Mouse (Mus musculus) limb, embryonic 14.5 days (tissue): ENCODE results near the gene Pus3. TPM values are rescaled to one million over a fixed set of nuclear protein-coding genes. Genes with fewer than 3 reads are reported as not detected.
A peak's percentile ranks its signal among the peaks of the same experiment; 100 is the strongest.

Experiments used
- ATAC-seq: fragments of 200-750 bp; cut with Nextera tagmentation; 2 replicates; pipeline ENCODE4 v1.8.0; 2017; ENCODE audit warnings: low read depth, moderate number of reproducible peaks, moderate TSS enrichment; ENCODE audit not compliant: low FRiP score
- DNase-seq: peaks from one replicate; pipeline ENCODE4 v3.0.0-alpha.2; 2015; ENCODE audit warnings: low spot score
- H3K27ac ChIP-seq: fragments of 300-500 bp; sonication (generic); replicated peaks from 2 replicates; pipeline ENCODE4 v1.5.1; 2014; ENCODE audit warnings: low read depth, mild to moderate bottlenecking, low read length, moderate library complexity, mixed read lengths
- H3K27me3 ChIP-seq: fragments of 300-500 bp; sonication (generic); 2 replicates; pipeline ENCODE4 v1.6.1; 2014; ENCODE audit warnings: low read length, mixed read lengths; ENCODE audit not compliant: control insufficient read depth, insufficient read depth
- H3K36me3 ChIP-seq: fragments of 300-500 bp; sonication (generic); 2 replicates; pipeline ENCODE4 v1.6.1; 2014; ENCODE audit warnings: mild to moderate bottlenecking, low read length, moderate library complexity, mixed read lengths; ENCODE audit not compliant: control insufficient read depth, insufficient read depth
- H3K4me1 ChIP-seq: fragments of 300-500 bp; sonication (generic); 2 replicates; pipeline ENCODE4 v1.6.1; 2014; ENCODE audit warnings: antibody characterized with exemption, low read length, mixed read lengths; ENCODE audit not compliant: control insufficient read depth, insufficient read depth
- H3K4me2 ChIP-seq: fragments of 300-500 bp; sonication (generic); replicated peaks from 2 replicates; pipeline ENCODE4 v1.6.1; 2014; ENCODE audit warnings: low read depth, mild to moderate bottlenecking, low read length, moderate library complexity; ENCODE audit not compliant: severe bottlenecking
- H3K4me3 ChIP-seq: fragments of 300-500 bp; sonication (generic); replicated peaks from 2 replicates; pipeline ENCODE4 v1.5.1; 2014; ENCODE audit warnings: low read length
- H3K9ac ChIP-seq: fragments of 300-500 bp; sonication (generic); 2 replicates; pipeline ENCODE4 v1.6.1; 2014; ENCODE audit warnings: mild to moderate bottlenecking, low read depth, low read length, moderate library complexity; ENCODE audit not compliant: severe bottlenecking
- H3K9me3 ChIP-seq: fragments of 300-500 bp; sonication (generic); 2 replicates; pipeline ENCODE4 v1.6.1; 2016; ENCODE audit warnings: low read length; ENCODE audit not compliant: control insufficient read depth
- POLR2A ChIP-seq: fragments of 200-500 bp; IDR thresholded peaks from 2 replicates; pipeline ENCODE4 v1.8.0; 2012; ENCODE audit warnings: inconsistent platforms, mild to moderate bottlenecking, moderate library complexity, borderline replicate concordance; ENCODE audit not compliant: insufficient read depth, insufficient read length; ENCODE audit errors: extremely low read depth
- WGBS: fragments of 180-500 bp; shearing (Covaris S2); extraction: QIAGEN DNeasy Blood & Tissue Kit; methylation state at CpG from one replicate; pipeline ENCODE4 v1.1.7; 2014; 5-methylcytosine and 5-hydroxymethylcytosine counted together
- polyA plus RNA-seq, 2 experiments: library from polyadenylated mRNA; depleted of rRNA in 1 of 2; stranded (reverse) in 1 of 2; unstranded in 1 of 2; fragments of >200 nt; fragmentation: Nextera tagmentation in 1 of 2; extraction: Ambion mirVana in 1 of 2; gene quantifications; 2 replicates each; pipeline versions ENCODE4 v1.2.1 to v1.2.3; 2012 to 2014

Gene Pus3
- polyA plus RNA-seq, 2 experiments, result 18.2 to 20.8 TPM

DNA sequence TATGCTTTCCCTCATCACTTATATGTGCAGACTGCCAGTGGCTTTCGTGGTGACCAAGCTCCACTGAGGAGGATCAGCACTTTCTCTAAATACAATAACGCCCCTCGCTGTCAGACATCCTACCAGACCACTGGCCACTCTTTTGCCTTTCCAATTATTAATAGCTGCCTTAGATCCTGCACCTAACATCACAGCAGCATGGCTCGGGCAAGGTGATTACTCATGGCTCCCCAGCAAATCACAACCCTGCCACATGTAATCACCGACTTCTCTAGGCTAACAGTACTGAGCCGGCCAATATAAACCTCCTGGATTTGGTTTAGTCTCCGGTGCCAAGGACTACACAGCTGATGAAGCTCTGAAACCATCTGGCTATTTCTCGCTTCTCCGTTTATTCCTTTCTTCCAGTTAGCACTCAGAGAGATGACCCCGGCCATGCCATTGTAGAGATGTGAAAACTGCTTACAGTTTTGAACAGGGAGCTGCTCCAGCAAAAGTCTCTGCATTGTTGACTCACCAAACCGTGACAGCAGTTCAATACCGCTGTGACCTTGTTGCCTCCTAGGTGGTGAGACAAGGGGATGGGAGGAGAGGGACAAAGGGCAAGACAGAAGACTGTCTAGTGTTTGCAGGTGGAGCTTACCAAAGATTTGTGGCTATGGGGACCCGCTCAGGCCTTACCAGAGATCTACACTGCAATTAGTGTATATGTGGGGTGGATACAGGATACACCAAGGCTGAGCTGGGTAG is 19.2 kb upstream of the Pus3 start:
- DNase-seq, result no peak

DNA sequence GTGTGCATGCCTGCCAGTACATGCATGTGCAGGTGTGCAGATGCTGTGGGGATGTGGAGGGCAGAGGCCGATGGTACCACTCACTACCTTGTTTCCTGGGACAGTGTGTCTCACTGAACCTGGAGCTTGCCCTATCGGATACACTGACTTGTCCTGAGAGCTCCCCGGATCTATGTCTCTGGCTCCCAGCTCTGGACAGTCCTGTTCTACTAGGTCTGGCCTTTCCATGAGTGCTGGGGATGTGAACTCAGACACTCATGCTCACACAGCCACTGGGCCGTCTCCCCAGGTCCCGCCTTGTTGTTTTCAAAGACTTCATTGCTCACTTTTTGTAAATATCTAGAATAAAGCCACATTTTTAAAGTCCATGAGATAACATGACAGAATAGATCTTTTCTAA is 17.4 kb upstream of the Pus3 start:
- H3K27ac ChIP-seq, result no peak overlapping the region
- H3K4me1 ChIP-seq, result peaks cover 2% of the 10 kb centered on the region; the same call in 1 of the 2 replicates
- no peaks in the 10 kb centered on the region for H3K9me3 ChIP-seq
- H3K4me3 ChIP-seq, result no peak overlapping the region
- WGBS, result 80% methylated on average over 5 of the region's 5 CpGs
- ATAC-seq, result no peak
- no peaks in the 10 kb centered on the region for H3K27me3 ChIP-seq
- H3K4me2 ChIP-seq, result no peak overlapping the region
- no peak for DNase-seq
- TF ChIP-seq POLR2A, result no peak
- no peaks in the 10 kb centered on the region for H3K36me3 ChIP-seq
- no peak overlapping the region for H3K9ac ChIP-seq

More for the DNA sequence above, 19.2 kb upstream of the Pus3 start:
- TF ChIP-seq POLR2A, result no peak
- Histone ChIP-seq H3K4me3 (no peak overlapping the region), H3K27me3 (no peaks in the 10 kb centered on the region), H3K27ac (no peak overlapping the region), H3K36me3 (no peaks in the 10 kb centered on the region), H3K9me3 (no peaks in the 10 kb centered on the region), H3K4me2 (no peak overlapping the region), H3K9ac (no peak overlapping the region), H3K4me1 (peaks cover 6% of the 10 kb centered on the region)
- 77% methylated on average over 13 of the region's 13 CpGs for whole genome bisulfite sequencing
- no peak for ATAC-seq

DNA sequence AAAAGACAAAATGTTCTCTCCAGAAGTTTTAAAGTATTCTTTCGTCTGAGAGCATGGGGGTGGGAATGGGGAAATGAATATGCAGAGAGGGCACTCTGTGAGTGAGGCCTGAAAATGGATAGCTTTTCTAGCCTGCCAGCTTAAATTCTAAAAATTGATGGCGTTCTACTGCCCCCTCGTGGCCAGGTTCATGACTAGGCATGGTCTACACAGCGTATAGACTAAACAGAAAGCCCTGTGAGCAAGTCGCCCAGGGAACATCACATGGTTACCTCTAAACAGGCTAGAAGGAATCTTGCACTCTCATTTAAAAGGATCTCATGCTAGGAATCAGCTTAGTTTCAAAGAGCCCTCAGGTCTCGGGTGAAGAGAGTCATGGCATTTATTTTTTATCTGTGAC is 16.9 kb upstream of the Pus3 start:
- Histone ChIP-seq H3K4me3 (no peak overlapping the region), H3K9ac (no peak overlapping the region), H3K4me1 (peaks cover 2% of the 10 kb centered on the region; the same call in 1 of the 2 replicates), H3K9me3 (no peaks in the 10 kb centered on the region), H3K4me2 (no peak overlapping the region), H3K36me3 (no peaks in the 10 kb centered on the region), H3K27ac (no peak overlapping the region), H3K27me3 (no peaks in the 10 kb centered on the region)
- no peak for TF ChIP-seq POLR2A
- 7% methylated on average over 6 of the region's 6 CpGs for WGBS
- peak; percentile 88 for DNase-seq
- ATAC-seq, result peak; percentile 80

DNA sequence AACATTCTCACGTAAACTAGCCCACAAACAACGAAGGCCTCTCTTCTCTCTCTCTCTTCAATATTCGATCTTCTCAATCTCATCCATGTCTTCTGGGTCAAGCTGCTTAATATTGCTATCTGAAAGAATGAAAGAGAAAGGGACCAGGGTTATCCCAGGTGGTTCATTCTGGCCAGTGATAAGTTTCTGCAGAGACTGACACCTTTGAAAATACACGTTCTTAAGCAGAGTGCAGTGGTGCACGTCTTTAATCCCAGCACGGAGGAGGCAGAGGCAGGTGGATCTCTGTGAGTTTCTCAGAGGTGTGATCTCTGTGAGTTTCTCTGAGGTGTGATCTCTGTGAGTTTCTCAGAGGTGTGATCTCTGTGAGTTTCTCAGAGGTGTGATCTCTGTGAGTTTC is 16.5 kb upstream of the Pus3 start:
- ATAC-seq, result no peak
- Histone ChIP-seq H3K27me3 (no peaks in the 10 kb centered on the region), H3K4me3 (no peak overlapping the region), H3K4me2 (no peak overlapping the region), H3K9ac (no peak overlapping the region), H3K9me3 (no peaks in the 10 kb centered on the region), H3K36me3 (no peaks in the 10 kb centered on the region), H3K4me1 (peaks cover 2% of the 10 kb centered on the region; the same call in 1 of the 2 replicates), H3K27ac (no peak overlapping the region)
- no peak for TF ChIP-seq POLR2A
- whole genome bisulfite sequencing, result 65% methylated on average over 6 of the region's 6 CpGs
- no peak for DNase-seq

DNA sequence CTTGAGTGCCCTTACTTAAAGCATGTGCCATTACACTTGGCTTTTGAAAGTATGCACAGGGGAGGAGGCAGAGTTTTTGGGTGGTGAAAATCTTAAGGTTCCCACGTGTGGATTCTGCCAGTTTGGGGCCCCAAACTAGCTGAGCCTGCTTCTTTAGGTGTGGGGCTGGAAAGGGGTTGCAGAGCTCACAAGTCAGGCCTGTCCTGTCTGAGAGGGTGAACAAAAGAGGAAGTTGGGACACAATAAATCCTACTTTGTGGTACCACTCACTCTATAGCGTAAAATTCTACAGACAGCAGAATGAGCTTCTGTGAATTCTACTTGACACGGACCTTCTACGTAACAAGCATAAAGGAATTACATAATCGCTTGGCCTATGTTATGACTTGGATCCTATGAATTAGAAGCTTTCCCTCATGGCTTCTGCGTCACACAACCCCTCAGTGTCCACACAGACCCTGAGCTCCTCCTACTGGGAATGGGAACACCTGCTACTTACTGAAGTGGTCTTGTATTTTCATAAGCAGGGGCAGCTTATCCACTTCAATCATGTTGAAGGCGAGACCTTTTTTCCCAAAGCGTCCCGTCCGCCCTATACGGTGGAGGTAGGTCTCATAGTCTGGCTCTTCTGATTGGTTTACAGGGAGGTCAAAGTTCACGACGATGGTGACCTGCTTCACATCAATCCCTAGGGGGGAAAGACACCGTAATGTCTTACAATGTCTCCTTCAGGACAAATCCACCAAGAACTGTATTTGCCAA is 15.1 kb upstream of the Pus3 start:
- Histone ChIP-seq H3K4me1 (no peaks in the 10 kb centered on the region), H3K27me3 (no peaks in the 10 kb centered on the region), H3K36me3 (no peaks in the 10 kb centered on the region), H3K4me3 (no peak overlapping the region), H3K4me2 (no peak overlapping the region), H3K27ac (no peak overlapping the region), H3K9ac (no peak overlapping the region), H3K9me3 (no peaks in the 10 kb centered on the region)
- TF ChIP-seq POLR2A, result no peak
- WGBS, result 80% methylated on average over 14 of the region's 14 CpGs
- DNase-seq (no peak), ATAC-seq (no peak)
